Mouse (Mus musculus): Measurements from ENCODE around the gene Rcn3.

- TF ChIP-seq CTCF (IDR thresholded peaks at IDR 0.05; ENCODE audit: borderline replicate concordance, insufficient read depth, low read length): peak; percentile 88
- TF ChIP-seq POLR2A (IDR thresholded peaks at IDR 0.05; ENCODE audit: low read depth, low read length): no peak
Measured at GRCm38 (mm10) chr7:45068000-45068318, 24.1 kb downstream of the Rcn3 start.

All from embryonic fibroblast, embryonic 13.5 days (primary cell).